Mouse (Mus musculus) E14TG2a.4 (cell line): ENCODE measurements around the gene Olfr1425.
"Not testable (repeated sequence)": the region's sequence is repeated elsewhere in the genome, so short reads cannot be mapped to it uniquely, and the experiment has no call there.

ENCODE experiments used
- CTCF ChIP-seq: conservative IDR thresholded peaks from 2 replicates; pipeline ENCODE4 v1.5.1; 2014; ENCODE audit warnings: low read length
- POU5F1 ChIP-seq: IDR thresholded peaks from 2 replicates; pipeline ENCODE4 v1.6.1; 2014; ENCODE audit warnings: low read length, borderline replicate concordance

DNA sequence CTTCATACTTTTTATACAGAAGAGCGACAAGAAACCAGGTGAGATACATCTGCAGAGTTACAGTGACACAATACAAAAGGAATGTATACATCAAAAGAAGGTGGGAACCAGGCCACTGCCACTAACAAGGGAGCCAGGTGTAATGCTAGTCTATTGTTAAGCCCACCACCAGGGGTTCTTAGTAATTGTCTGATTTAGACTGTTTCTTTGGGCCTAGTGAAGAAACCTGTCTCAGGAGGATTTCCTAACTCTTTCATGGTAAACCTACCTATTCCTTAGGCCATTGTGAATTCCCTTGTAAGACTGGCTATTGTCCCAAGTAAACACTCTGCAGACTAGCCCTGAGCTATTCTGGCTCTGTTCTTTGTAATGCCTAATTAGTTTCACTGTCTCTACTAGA, 8.0 kb downstream of the Olfr1425 start:
- TF ChIP-seq CTCF, POU5F1: not testable (repeated sequence)
